Mouse (Mus musculus) myocyte (in vitro differentiated cells): Measurements from ENCODE around the gene Sla2. TPM values are rescaled to one million over a fixed set of nuclear protein-coding genes. Genes with fewer than 3 reads are reported as not detected.
A peak's percentile ranks its signal among the peaks of the same experiment; 100 is the strongest.
"Not testable (repeated sequence)": the region's sequence is repeated elsewhere in the genome, so short reads cannot be mapped to it uniquely, and the experiment has no call there.

Source experiments
- H3K27me3 ChIP-seq: one replicate; pipeline ENCODE4 v1.6.1; 2011; ENCODE audit not compliant: control insufficient read depth, insufficient read depth, insufficient read length
- H3K36me3 ChIP-seq: one replicate; pipeline ENCODE4 v1.6.1; 2011; ENCODE audit not compliant: control insufficient read depth, insufficient read depth
- H3K4me2 ChIP-seq: one replicate; pipeline ENCODE4 v1.6.1; 2011; ENCODE audit warnings: low read depth, control low read depth
- H3K4me3 ChIP-seq: one replicate; pipeline ENCODE4 v1.5.1; 2011; ENCODE audit warnings: mild to moderate bottlenecking, control low read depth, moderate library complexity
- H3K79me2 ChIP-seq: one replicate; pipeline ENCODE4 v1.6.1; 2011; ENCODE audit not compliant: control insufficient read depth, insufficient read depth
- H3ac ChIP-seq: one replicate; pipeline ENCODE4 v1.6.1; 2011; ENCODE audit not compliant: control insufficient read depth, insufficient read length
- CEBPB ChIP-seq: IDR thresholded peaks from 2 replicates; pipeline ENCODE4 v1.6.1; 2011; ENCODE audit warnings: mild to moderate bottlenecking, moderate library complexity; ENCODE audit not compliant: poor library complexity, insufficient read depth, severe bottlenecking
- E2F4 ChIP-seq: IDR thresholded peaks from one replicate; pipeline ENCODE4 v1.6.1; 2011; ENCODE audit warnings: mild to moderate bottlenecking, control low read depth, moderate library complexity; ENCODE audit not compliant: insufficient read depth
- MAX ChIP-seq: IDR thresholded peaks from one replicate; pipeline ENCODE4 v1.6.1; 2011; ENCODE audit warnings: low read depth, mild to moderate bottlenecking, control low read depth
- MYOD1 ChIP-seq, 3 experiments: IDR thresholded peaks; one replicate each; pipeline ENCODE4 v1.6.1; 2011; ENCODE audit warnings: control low read depth in 2 of 3, low read depth in 2 of 3, mild to moderate bottlenecking in 2 of 3, moderate library complexity in 1 of 3; ENCODE audit not compliant: insufficient read length in 2 of 3, control insufficient read depth in 1 of 3
- MYOG ChIP-seq, 3 experiments: IDR thresholded peaks; one replicate each; pipeline ENCODE4 v1.6.1; 2011; ENCODE audit warnings: control low read depth in 2 of 3, low read depth in 2 of 3, mild to moderate bottlenecking in 2 of 3; ENCODE audit not compliant: insufficient read length in 2 of 3, control insufficient read depth in 1 of 3, insufficient read depth in 1 of 3
- POLR2A ChIP-seq: IDR thresholded peaks from one replicate; pipeline ENCODE4 v1.6.1; 2011; ENCODE audit warnings: low read depth, mild to moderate bottlenecking, control low read depth, moderate library complexity; ENCODE audit not compliant: insufficient read length
- POLR2AphosphoS2 ChIP-seq: IDR thresholded peaks from one replicate; pipeline ENCODE4 v1.6.1; 2011; ENCODE audit warnings: low read depth, control low read depth; ENCODE audit not compliant: insufficient read length
- REST ChIP-seq: IDR thresholded peaks from one replicate; pipeline ENCODE4 v1.6.1; 2011; ENCODE audit warnings: mild to moderate bottlenecking, control low read depth, moderate library complexity; ENCODE audit not compliant: insufficient read depth, insufficient read length
- SRF ChIP-seq: IDR thresholded peaks from one replicate; pipeline ENCODE4 v1.6.1; 2011; ENCODE audit warnings: low read depth; ENCODE audit not compliant: control insufficient read depth, insufficient read length
- TCF12 ChIP-seq: IDR thresholded peaks from one replicate; pipeline ENCODE4 v1.6.1; 2011; ENCODE audit warnings: mild to moderate bottlenecking, control low read depth; ENCODE audit not compliant: poor library complexity, insufficient read depth, severe bottlenecking
- TCF3 ChIP-seq: IDR thresholded peaks from one replicate; pipeline ENCODE4 v1.6.1; 2011; ENCODE audit warnings: low read depth, control low read depth; ENCODE audit not compliant: insufficient read length
- USF1 ChIP-seq: IDR thresholded peaks from one replicate; pipeline ENCODE4 v1.6.1; 2011; ENCODE audit warnings: low read depth, mild to moderate bottlenecking, control low read depth, moderate library complexity
- polyA plus RNA-seq: library from polyadenylated mRNA; unstranded; fragments of >200 nt; fragmentation: generic; extraction: Trizol; gene quantifications from one replicate; pipeline ENCODE4 v1.2.1, GENCODE M21; 2012; ENCODE audit warnings: missing spikeins

The Sla2 gene
- polyA plus RNA-seq, 1 experiment = 0.18 TPM

DNA sequence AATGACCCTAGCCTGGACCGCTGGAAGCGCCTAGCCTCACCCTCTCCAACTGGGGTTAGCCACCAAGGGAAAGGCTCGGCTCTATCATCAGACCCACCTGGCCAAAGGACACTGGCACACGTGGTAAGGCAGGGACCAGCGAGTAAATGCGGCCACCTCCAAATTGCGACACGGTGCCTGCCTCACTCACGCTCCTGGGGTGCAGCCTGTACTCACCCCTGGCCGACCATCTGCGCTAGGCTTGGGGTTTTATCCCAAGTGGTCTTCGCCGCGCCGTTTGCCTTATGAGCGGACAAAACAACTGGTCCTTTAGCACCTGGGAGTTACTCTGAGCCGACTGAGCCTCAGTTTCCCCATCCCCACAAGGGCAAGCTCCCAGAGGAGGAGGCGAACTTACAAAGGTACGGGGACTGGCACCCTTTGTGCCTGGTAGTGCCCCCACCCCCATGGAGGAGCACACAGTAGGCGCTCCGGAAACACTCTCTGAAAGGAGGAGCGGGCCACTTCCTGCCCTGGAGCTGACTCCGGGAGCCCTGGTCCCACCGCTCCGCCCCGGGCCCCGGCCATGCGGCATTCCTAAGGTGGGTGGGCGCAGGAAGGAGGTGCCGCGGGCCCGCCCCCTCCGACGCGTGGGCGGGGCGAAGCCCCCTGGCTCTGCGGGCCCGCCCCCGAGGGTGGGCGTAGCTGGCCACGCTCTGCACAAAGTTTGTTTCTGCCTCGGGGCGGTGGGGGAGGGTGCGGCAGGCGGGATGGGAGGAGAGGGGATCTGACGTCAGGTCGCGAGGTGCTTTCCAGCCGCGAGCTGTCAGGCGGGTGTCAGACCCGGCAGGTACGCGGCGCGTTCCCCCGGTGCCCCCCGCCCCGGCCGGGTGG is 47.4 kb downstream of the Sla2 start, which contains the start of gene Tgif2:
Gene Tgif2 (plus strand): TSS at position 689 of the 873 bp plus-strand sequence.
- Histone ChIP-seq H3K27me3 (no peaks in the 10 kb centered on the region), H3K79me2 (peaks cover 33% of the 10 kb centered on the region), H3ac (peak within 1 kb of the TSS; percentile 86), H3K4me3 (peak within 1 kb of the TSS; percentile 56), H3K36me3 (no peaks in the 10 kb centered on the region), H3K4me2 (peak within 1 kb of the TSS; percentile 100)
- no peak for TF ChIP-seq REST
- TF ChIP-seq MYOD1 (IDR thresholded peaks at IDR 0.05; ENCODE audit: control insufficient read depth in 1 of 3, insufficient read length in 2 of 3, low read depth in 2 of 3) = peak in 1 of 3 experiments; percentile 32
- no peak for TF ChIP-seq TCF3
- TF ChIP-seq TCF12 = no peak
- peak; percentile 81 for TF ChIP-seq POLR2A
- peak; percentile 35 for TF ChIP-seq POLR2AphosphoS2

DNA sequence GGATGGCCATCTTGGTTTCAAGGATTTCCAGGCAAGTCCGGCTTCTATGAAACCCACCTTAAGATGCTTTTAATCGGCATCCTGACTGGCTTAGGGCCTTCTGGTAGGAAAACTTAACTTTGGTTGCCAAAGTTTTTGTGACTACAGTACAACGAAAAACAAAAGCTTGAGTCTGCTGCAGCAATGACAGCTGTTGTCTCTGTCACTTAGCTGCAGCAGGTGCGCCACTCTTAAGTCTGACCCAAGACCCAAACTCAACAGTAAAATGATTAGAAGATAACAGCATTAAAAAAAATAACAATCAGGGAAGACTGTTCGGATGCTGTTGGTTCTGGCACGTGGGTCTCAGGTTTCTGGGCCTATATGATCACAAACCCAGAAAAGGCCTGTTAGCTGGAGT is 48.2 kb downstream of the Sla2 start:
- H3ac ChIP-seq = no peak overlapping the region
- TF ChIP-seq POLR2A = no peak
- TF ChIP-seq REST = no peak
- no peak for TF ChIP-seq TCF3
- TF ChIP-seq MYOD1 (IDR thresholded peaks at IDR 0.05; ENCODE audit: control insufficient read depth in 1 of 3, insufficient read length in 2 of 3, low read depth in 2 of 3) = peak in 2 of 3 experiments; percentile 79 to 83
- no peak for TF ChIP-seq POLR2AphosphoS2
- TF ChIP-seq E2F4 = no peak
- TF ChIP-seq SRF = no peak
- TF ChIP-seq MAX = no peak
- TF ChIP-seq USF1 = no peak
- TF ChIP-seq TCF12 = peak; percentile 14
- TF ChIP-seq CEBPB = no peak
- peak in 1 of 3 experiments; percentile 41 for TF ChIP-seq MYOG (IDR thresholded peaks at IDR 0.05; ENCODE audit: control insufficient read depth in 1 of 3, insufficient read depth in 1 of 3, insufficient read length in 2 of 3, low read depth in 2 of 3)
- no peak overlapping the region for H3K4me3 ChIP-seq
- H3K4me2 ChIP-seq = peak overlapping the region; percentile 100
- H3K79me2 ChIP-seq = peaks cover 27% of the 10 kb centered on the region
- no peaks in the 10 kb centered on the region for H3K27me3 ChIP-seq
- no peaks in the 10 kb centered on the region for H3K36me3 ChIP-seq

DNA sequence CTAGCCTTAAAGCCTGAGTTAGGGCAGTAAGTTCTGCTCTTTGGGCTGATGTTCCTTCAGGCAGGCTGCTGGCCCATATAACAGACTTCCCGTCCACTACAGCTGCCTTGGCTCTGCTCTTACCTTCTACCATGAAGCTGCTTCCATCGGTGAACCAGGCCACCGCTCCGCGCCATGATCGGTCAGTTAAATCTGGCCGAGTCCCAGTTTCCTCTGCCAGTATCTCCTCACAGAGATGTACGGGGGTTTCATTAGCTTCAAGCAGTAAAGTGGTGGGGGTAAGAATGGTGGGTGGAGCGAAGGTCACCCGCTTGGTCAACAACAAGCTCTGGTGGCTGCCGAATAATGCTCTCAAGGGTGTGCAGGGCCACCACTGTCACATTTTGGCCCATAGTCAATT is 52.7 kb downstream of the Sla2 start:
- Histone ChIP-seq H3K36me3 (no peaks in the 10 kb centered on the region), H3K79me2 (no peaks in the 10 kb centered on the region)
- no peak for TF ChIP-seq MYOG (IDR thresholded peaks at IDR 0.05; ENCODE audit: control insufficient read depth in 1 of 3, insufficient read depth in 1 of 3, insufficient read length in 2 of 3, low read depth in 2 of 3)
- TF ChIP-seq POLR2A = no peak
- no peak for TF ChIP-seq SRF
- TF ChIP-seq TCF12 = no peak
- TF ChIP-seq REST = no peak
- TF ChIP-seq E2F4 = no peak
- no peak for TF ChIP-seq USF1
- no peak for TF ChIP-seq CEBPB
- TF ChIP-seq MAX = no peak
- no peak for TF ChIP-seq TCF3
- TF ChIP-seq POLR2AphosphoS2 = no peak
- no peak for TF ChIP-seq MYOD1 (IDR thresholded peaks at IDR 0.05; ENCODE audit: control insufficient read depth in 1 of 3, insufficient read length in 2 of 3, low read depth in 2 of 3)

DNA sequence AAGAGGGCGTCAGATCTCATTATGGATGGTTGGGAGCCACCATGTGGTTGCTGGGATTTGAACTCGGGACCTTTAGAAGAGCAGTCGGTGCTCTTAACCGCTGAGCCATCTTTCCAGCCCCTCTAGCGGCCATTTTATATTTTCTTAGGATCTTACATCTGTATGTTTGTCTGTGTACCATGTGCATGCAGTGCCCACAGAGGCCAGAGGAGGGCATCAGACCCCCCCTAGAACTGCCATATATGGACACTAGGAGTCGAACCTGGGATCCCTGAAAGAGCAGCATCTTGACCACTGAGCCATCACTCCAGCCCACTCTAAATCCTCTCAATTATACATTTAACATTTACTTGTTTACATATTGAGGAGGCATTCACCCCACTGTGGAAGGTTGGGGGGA is 61.9 kb downstream of the Sla2 start:
- H3K27me3 ChIP-seq, H3K4me3 ChIP-seq, H3K4me2 ChIP-seq, H3K36me3 ChIP-seq, H3ac ChIP-seq, H3K79me2 ChIP-seq: not testable (repeated sequence)

More for the DNA sequence above, 52.7 kb downstream of the Sla2 start:
- Histone ChIP-seq H3ac (no peak overlapping the region), H3K4me2 (no peak overlapping the region), H3K4me3 (no peak overlapping the region), H3K27me3 (no peaks in the 10 kb centered on the region)

Other genes with a start within 250 kb of the Sla2 start
- 442 TPM for gene Myl9, start 111.8 kb downstream of the Sla2 start, polyA plus RNA-seq
- 11.2 TPM for gene Tgif2, start 47.2 kb downstream of the Sla2 start, polyA plus RNA-seq
- 0.26 TPM for gene 4930518I15Rik, start 29.2 kb downstream of the Sla2 start, polyA plus RNA-seq
- gene Rab5if, start 24.1 kb downstream of the Sla2 start, polyA plus RNA-seq = 191 TPM
- 34.0 TPM for gene Ndrg3, start 104.9 kb upstream of the Sla2 start, polyA plus RNA-seq
- 4.8 TPM for gene Dsn1, start 120.0 kb upstream of the Sla2 start, polyA plus RNA-seq
- gene Soga1, start 192.1 kb upstream of the Sla2 start, polyA plus RNA-seq = 11.9 TPM
- not detected for gene Tldc2, start 199.9 kb upstream of the Sla2 start, polyA plus RNA-seq
- gene Samhd1, start 248.1 kb upstream of the Sla2 start, polyA plus RNA-seq = 14.0 TPM